Mouse (Mus musculus) right cerebral cortex, postnatal 10 days (tissue): ENCODE measurements around the gene Plxnb2.
A peak's percentile ranks its signal among the peaks of the same experiment; 100 is the strongest.

ENCODE experiments used
- DNase-seq, 2 experiments: peaks; one replicate each; pipeline ENCODE4 v3.0.0; 2021; ENCODE audit warnings: low spot score in 2 of 2

Gene Plxnb2

GRCm38 (mm10) chr15:89179630-89179964 is 991 bp downstream of the Plxnb2 start:
- DNase-seq = no peak

- peak; percentile 69 to 73 for DNase-seq
Observed at GRCm38 (mm10) chr15:89178954-89179629, 1.5 kb downstream of the Plxnb2 start.

GRCm38 (mm10) chr15:89178260-89178860 is 2.2 kb downstream of the Plxnb2 start:
- DNase-seq = no peak

- DNase-seq = no peak
Observed at GRCm38 (mm10) chr15:89177576-89178259, 2.9 kb downstream of the Plxnb2 start.

- DNase-seq = peak in 1 of 2 experiments; percentile 82
Observed at GRCm38 (mm10) chr15:89177121-89177520, 3.5 kb downstream of the Plxnb2 start.

GRCm38 (mm10) chr15:89175411-89176155 is 5.0 kb downstream of the Plxnb2 start:
- DNase-seq = no peak

GRCm38 (mm10) chr15:89174889-89175339 is 5.7 kb downstream of the Plxnb2 start:
- no peak for DNase-seq

GRCm38 (mm10) chr15:89173906-89174214 is 6.7 kb downstream of the Plxnb2 start:
- peak in 1 of 2 experiments; percentile 70 for DNase-seq

GRCm38 (mm10) chr15:89173024-89173905 is 7.3 kb downstream of the Plxnb2 start:
- DNase-seq = peak; percentile 73 to 76

- DNase-seq = no peak
Observed at GRCm38 (mm10) chr15:89172276-89172935, 8.2 kb downstream of the Plxnb2 start.

GRCm38 (mm10) chr15:89171526-89172051 is 9.0 kb downstream of the Plxnb2 start:
- DNase-seq = no peak

- no peak for DNase-seq
Observed at GRCm38 (mm10) chr15:89170102-89170501, 10.5 kb downstream of the Plxnb2 start.

GRCm38 (mm10) chr15:89169431-89169830 is 11.2 kb downstream of the Plxnb2 start:
- DNase-seq = peak; percentile 88 to 90

- DNase-seq = no peak
Observed at GRCm38 (mm10) chr15:89168922-89169321, 11.7 kb downstream of the Plxnb2 start.

- DNase-seq = no peak
Observed at GRCm38 (mm10) chr15:89165478-89165877, 15.1 kb downstream of the Plxnb2 start.

- no peak for DNase-seq
Observed at GRCm38 (mm10) chr15:89161397-89161796, 19.2 kb downstream of the Plxnb2 start.

GRCm38 (mm10) chr15:89158516-89158915 is 22.1 kb downstream of the Plxnb2 start:
- no peak for DNase-seq

- DNase-seq = peak in 1 of 2 experiments; percentile 71
Observed at GRCm38 (mm10) chr15:89157954-89158353, 22.6 kb downstream of the Plxnb2 start.

GRCm38 (mm10) chr15:89152312-89152711 is 28.3 kb downstream of the Plxnb2 start:
- DNase-seq = no peak

GRCm38 (mm10) chr15:89150041-89150390 is 30.6 kb downstream of the Plxnb2 start:
- no peak for DNase-seq
